Mouse (Mus musculus): ENCODE measurements around the gene Hectd3.

DNA sequence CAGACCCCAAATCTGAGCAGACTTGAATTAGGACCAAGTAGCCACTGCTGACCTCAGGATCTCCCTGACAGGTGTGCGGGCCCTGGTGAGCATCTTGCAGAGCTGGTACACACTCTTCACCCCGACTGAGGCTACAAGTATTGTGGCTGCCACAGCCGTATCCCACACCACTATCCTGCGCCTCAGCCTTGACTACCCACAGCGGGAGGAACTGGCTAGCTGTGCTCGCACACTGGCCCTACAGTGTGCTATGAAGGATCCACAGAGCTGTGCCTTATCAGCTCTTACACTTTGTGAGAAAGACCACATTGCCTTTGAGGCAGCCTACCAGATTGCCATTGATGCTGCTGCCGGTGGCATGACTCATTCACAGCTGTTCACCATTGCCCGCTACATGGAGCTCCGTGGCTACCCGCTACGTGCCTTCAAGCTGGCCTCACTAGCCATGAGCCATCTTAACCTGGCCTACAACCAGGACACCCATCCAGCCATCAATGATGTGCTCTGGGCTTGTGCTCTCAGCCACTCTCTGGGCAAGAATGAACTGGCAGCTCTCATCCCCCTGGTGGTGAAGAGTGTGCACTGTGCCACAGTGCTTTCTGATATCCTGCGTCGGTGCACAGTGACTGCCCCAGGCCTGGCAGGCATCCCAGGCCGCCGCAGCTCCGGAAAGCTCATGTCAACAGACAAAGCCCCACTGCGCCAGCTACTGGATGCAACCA lies 8.6 kb upstream of the Hectd3 start:
- TF ChIP-seq POLR2A (IDR thresholded peaks at IDR 0.05; ENCODE audit: extremely low read depth, insufficient read depth, low read length), result no peak
- peak; percentile 89 for TF ChIP-seq CTCF (IDR thresholded peaks at IDR 0.05; ENCODE audit: low read depth, low read length)
